Mouse (Mus musculus) CH12.LX (cell line): ENCODE measurements at regions not wholly inside any gene's neighbourhood (a gene's known extent, or its start where the extent isn't known, plus 50 kb on each side); places are given as distances from the start of the nearest gene placed in this dataset.

Experiments
- DNase-seq: peaks from one replicate; pipeline ENCODE4 v3.0.0-alpha.2; 2013; ENCODE audit errors: extremely low read depth
- H3K27ac ChIP-seq: 2 replicates; pipeline ENCODE4 v1.5.1; 2012; ENCODE audit warnings: low read depth, mild to moderate bottlenecking, control low read depth, moderate library complexity; ENCODE audit not compliant: insufficient read depth
- H3K27me3 ChIP-seq: replicated peaks from 2 replicates; pipeline ENCODE3; 2012; ENCODE audit warnings: inconsistent platforms
- H3K36me3 ChIP-seq, 2 experiments: replicated peaks in 1 of 2; 2 replicates each; pipeline versions ENCODE3 to v1.6.1; 2012; ENCODE audit warnings: inconsistent platforms in 1 of 2, low read length in 1 of 2, mild to moderate bottlenecking in 1 of 2, mixed read lengths in 1 of 2, moderate library complexity in 1 of 2; ENCODE audit not compliant: control insufficient read depth in 1 of 2, insufficient read depth in 1 of 2
- H3K4me1 ChIP-seq, 2 experiments: 2 replicates each; pipeline ENCODE4 v1.6.1; 2012; ENCODE audit warnings: inconsistent platforms in 1 of 2, moderate library complexity in 1 of 2; ENCODE audit not compliant: insufficient read depth in 2 of 2, control insufficient read depth in 1 of 2
- H3K4me2 ChIP-seq: 2 replicates; pipeline ENCODE4 v1.6.1; 2012; ENCODE audit warnings: low read depth, mild to moderate bottlenecking, control low read depth; ENCODE audit not compliant: poor library complexity, insufficient read depth, severe bottlenecking
- H3K4me3 ChIP-seq, 3 experiments: fragments of 150-350 bp in 1 of 3; sonication (generic) in 1 of 3; replicated peaks in 1 of 3; 2 replicates each; pipeline versions ENCODE3 to v1.5.1; 2011 to 2012; ENCODE audit warnings: low read depth in 2 of 3, low read length in 2 of 3, mild to moderate bottlenecking in 2 of 3, moderate library complexity in 2 of 3, control low read depth in 1 of 3, improper control_type of control experiment in 1 of 3, inconsistent platforms in 1 of 3, mixed read lengths in 1 of 3; ENCODE audit not compliant: poor library complexity in 1 of 3
- H3K79me2 ChIP-seq: replicated peaks from 2 replicates; pipeline ENCODE4 v1.6.1; 2012; ENCODE audit warnings: mild to moderate bottlenecking, moderate library complexity; ENCODE audit not compliant: control insufficient read depth, poor library complexity, insufficient read depth, severe bottlenecking; ENCODE audit errors: extremely low read depth
- H3K9ac ChIP-seq: 2 replicates; pipeline ENCODE4 v1.6.1; 2012; ENCODE audit warnings: low read depth, mild to moderate bottlenecking, control low read depth, moderate library complexity; ENCODE audit not compliant: insufficient read depth
- H3K9me3 ChIP-seq: replicated peaks from 2 replicates; pipeline ENCODE3; 2012; ENCODE audit warnings: low read length, inconsistent platforms, mixed read lengths
- BHLHE40 ChIP-seq: IDR thresholded peaks from 2 replicates; pipeline ENCODE4 v1.6.1; 2011; ENCODE audit warnings: mild to moderate bottlenecking, low read depth, low read length, improper control_type of control experiment
- CHD1 ChIP-seq: IDR thresholded peaks from 2 replicates; pipeline ENCODE4 v1.6.1; 2012; ENCODE audit warnings: low read depth, low read length, improper control_type of control experiment, inconsistent platforms
- E2F4 ChIP-seq: IDR thresholded peaks from 2 replicates; pipeline ENCODE4 v1.6.1; 2011; ENCODE audit warnings: low read depth, low read length, improper control_type of control experiment; ENCODE audit not compliant: insufficient replicate concordance
- EP300 ChIP-seq: IDR thresholded peaks from 2 replicates; pipeline ENCODE4 v1.6.1; 2011; ENCODE audit warnings: low read length, improper control_type of control experiment
- HCFC1 ChIP-seq: IDR thresholded peaks from 2 replicates; pipeline ENCODE4 v1.6.1; 2012; ENCODE audit warnings: low read depth, mild to moderate bottlenecking, inconsistent platforms, low read length, improper control_type of control experiment
- IRF4 ChIP-seq: IDR thresholded peaks from 2 replicates; pipeline ENCODE4 v1.6.1; 2014; ENCODE audit warnings: low read depth, mild to moderate bottlenecking, inconsistent platforms, low read length, improper control_type of control experiment
- JUN ChIP-seq: IDR thresholded peaks from 2 replicates; pipeline ENCODE4 v1.6.1; 2011; ENCODE audit warnings: low read depth, mild to moderate bottlenecking, low read length, improper control_type of control experiment, moderate library complexity; ENCODE audit not compliant: insufficient read depth
- NELFE ChIP-seq: IDR thresholded peaks from 2 replicates; pipeline ENCODE4 v1.6.1; 2011; ENCODE audit warnings: low read depth, low read length, improper control_type of control experiment
- NRF1 ChIP-seq: IDR thresholded peaks from 2 replicates; pipeline ENCODE4 v1.6.1; 2014; ENCODE audit warnings: low read depth, mild to moderate bottlenecking, inconsistent platforms, low read length, improper control_type of control experiment, moderate library complexity
- POLR2AphosphoS2 ChIP-seq: IDR thresholded peaks from 2 replicates; pipeline ENCODE4 v1.6.1; 2011; ENCODE audit warnings: low read depth, low read length, improper control_type of control experiment
- TCF12 ChIP-seq: IDR thresholded peaks from 2 replicates; pipeline ENCODE4 v1.6.1; 2014; ENCODE audit warnings: low read depth, mild to moderate bottlenecking, inconsistent platforms, low read length, improper control_type of control experiment
- USF1 ChIP-seq: IDR thresholded peaks from 2 replicates; pipeline ENCODE4 v1.6.1; 2014; ENCODE audit warnings: low read depth, mild to moderate bottlenecking, inconsistent platforms, low read length, improper control_type of control experiment
- USF2 ChIP-seq: conservative IDR thresholded peaks from 2 replicates; pipeline ENCODE4 v1.6.1; 2011; ENCODE audit warnings: low read depth, low read length, improper control_type of control experiment
- ZC3H11A ChIP-seq: IDR thresholded peaks from 2 replicates; pipeline ENCODE4 v1.6.1; 2012; ENCODE audit warnings: low read depth, mild to moderate bottlenecking, inconsistent platforms, low read length, improper control_type of control experiment
- ZKSCAN1 ChIP-seq: IDR thresholded peaks from 2 replicates; pipeline ENCODE4 v1.6.1; 2012; ENCODE audit warnings: low read depth, inconsistent platforms, low read length, improper control_type of control experiment, borderline replicate concordance
- dilution Hi-C: fragments of 300-500 bp; cut with MboI; formaldehyde crosslinking; loops from 2 replicates; pipeline ENCODE4 v1.14.3; 2020; ENCODE audit warnings: low sequenced_read_pairs; ENCODE audit not compliant: extremely low pct_unique_long_range_greater_than_20kb, extremely low pct_ligation_motif_present
- in situ Hi-C: fragments of 300-500 bp; cut with MboI; formaldehyde crosslinking; loops from 3 replicates; pipeline ENCODE4 v1.14.3; 2019; ENCODE audit warnings: low sequenced_read_pairs, low pct_ligation_motif_present, low pct_unique_long_range_greater_than_20kb, mixed read lengths

GRCm38 (mm10) chrX:99222017-99222416, 86.1 kb downstream of the Efnb1 start:
- H3K4me2 ChIP-seq: no peak overlapping the region
- TF ChIP-seq NELFE (no peak), TCF12 (no peak)
- TF ChIP-seq, all 38 proteins: peak for 0
- Histone ChIP-seq H3K27ac (no peak overlapping the region), H3K27me3 (no peaks in the 10 kb centered on the region), H3K9ac (no peak overlapping the region), H3K4me3 (no peak overlapping the region), H3K79me2 (no peaks in the 10 kb centered on the region), H3K9me3 (no peaks in the 10 kb centered on the region), H3K36me3 (no peaks in the 10 kb centered on the region), H3K4me1 (peaks cover 3 to 13% of the 10 kb centered on the region in 2 experiments; a peak in 2 of 4 replicates)
- no peak for DNase-seq
- dilution Hi-C loops (no loop called here), in situ Hi-C loops (no loop called here)

DNA sequence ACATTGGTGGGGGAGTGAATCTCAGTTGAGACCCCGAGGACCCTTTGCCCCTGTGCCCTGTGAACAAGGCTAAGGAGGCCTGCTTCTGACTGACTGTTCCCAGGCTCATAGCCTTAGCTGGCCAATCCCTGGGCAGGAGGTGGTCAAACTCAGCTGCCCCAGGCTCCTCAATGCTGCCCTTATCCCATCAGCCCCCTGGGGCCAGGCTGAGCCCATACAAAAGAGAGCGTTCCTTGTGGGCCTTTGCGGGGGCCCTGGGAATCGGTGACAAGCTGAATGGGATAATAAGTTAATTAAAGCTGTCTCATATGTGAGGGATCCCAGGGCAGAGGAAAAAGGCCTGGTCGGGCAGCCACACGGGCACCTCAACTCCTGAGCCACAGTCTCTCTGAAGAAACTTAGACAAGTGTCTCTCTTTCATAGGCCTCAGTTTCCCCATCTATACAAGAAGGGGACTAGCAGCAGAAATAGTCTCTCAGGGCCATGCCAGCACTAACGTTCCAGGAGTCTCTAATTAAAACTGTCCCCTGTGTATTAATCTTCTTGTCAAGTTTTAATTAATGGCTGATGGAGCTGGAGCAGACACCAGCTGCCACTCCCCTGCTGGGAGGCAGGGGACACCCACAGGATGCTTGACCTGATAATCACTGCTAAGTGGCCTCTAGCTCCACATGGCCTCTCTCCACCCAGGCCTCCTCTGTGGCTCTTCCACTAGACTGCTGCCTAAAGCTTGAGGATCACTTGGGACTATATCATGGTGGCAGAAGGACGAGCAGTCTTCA, 84.9 kb downstream of the Efnb1 start:
- no peak for DNase-seq
- H3K4me3 ChIP-seq: no peak overlapping the region
- dilution Hi-C loops: no loop called here
- peaks cover 3 to 13% of the 10 kb centered on the region in 2 experiments; a peak in 2 of 4 replicates for H3K4me1 ChIP-seq
- in situ Hi-C loops: no loop called here
- H3K79me2 ChIP-seq: no peaks in the 10 kb centered on the region
- no peaks in the 10 kb centered on the region for H3K27me3 ChIP-seq
- H3K36me3 ChIP-seq: no peaks in the 10 kb centered on the region
- H3K27ac ChIP-seq: no peak overlapping the region
- H3K4me2 ChIP-seq: no peak overlapping the region
- H3K9ac ChIP-seq: no peak overlapping the region
- H3K9me3 ChIP-seq: no peaks in the 10 kb centered on the region
- TF ChIP-seq BHLHE40: no peak
- TF ChIP-seq HCFC1: no peak
- TF ChIP-seq IRF4: no peak
- no peak for TF ChIP-seq CHD1

GRCm38 (mm10) chrX:99218213-99218612, 82.3 kb downstream of the Efnb1 start:
- Histone ChIP-seq H3K9me3 (no peaks in the 10 kb centered on the region), H3K9ac (no peak overlapping the region), H3K4me2 (no peak overlapping the region), H3K27me3 (no peaks in the 10 kb centered on the region), H3K4me1 (peaks cover 0 to 4% of the 10 kb centered on the region in 2 experiments; a peak in 1 of 4 replicates), H3K4me3 (no peak overlapping the region), H3K79me2 (no peaks in the 10 kb centered on the region), H3K27ac (no peak overlapping the region), H3K36me3 (no peaks in the 10 kb centered on the region)
- dilution Hi-C loops: no loop called here
- TF ChIP-seq E2F4: no peak
- TF ChIP-seq IRF4: no peak
- no peak for TF ChIP-seq NRF1
- TF ChIP-seq POLR2AphosphoS2: no peak
- no peak for TF ChIP-seq EP300
- TF ChIP-seq ZC3H11A: no peak
- TF ChIP-seq USF2: no peak
- TF ChIP-seq ZKSCAN1: no peak
- no peak for TF ChIP-seq JUN
- TF ChIP-seq TCF12: no peak
- no peak for TF ChIP-seq USF1
- DNase-seq: no peak
- in situ Hi-C loops: no loop called here
